Mouse (Mus musculus): ENCODE data around the gene Trib2.
A peak's percentile ranks its signal among the peaks of the same experiment; 100 is the strongest.

Gene Trib2

GRCm38 (mm10) chr12:15760684-15761083, 56.0 kb downstream of the Trib2 start:
- DNase-seq, result no peak

- peak; percentile 8 to 17 for DNase-seq
Observed at GRCm38 (mm10) chr12:15758866-15759265, 57.9 kb downstream of the Trib2 start.

GRCm38 (mm10) chr12:15757351-15757750, 59.4 kb downstream of the Trib2 start:
- no peak for DNase-seq

GRCm38 (mm10) chr12:15755030-15755690, 61.6 kb downstream of the Trib2 start:
- DNase-seq, result no peak

- no peak for DNase-seq
Observed at GRCm38 (mm10) chr12:15754602-15755001, 62.1 kb downstream of the Trib2 start.

GRCm38 (mm10) chr12:15749646-15750195, 67.0 kb downstream of the Trib2 start:
- DNase-seq, result no peak

GRCm38 (mm10) chr12:15745752-15746151, 71.0 kb downstream of the Trib2 start:
- DNase-seq, result no peak
